27 mouse cellular contexts compared by ENCODE assay signal in genomic region chr1:119545671-119546070, GRCm38 (mm10). TPM values are rescaled to one million over a fixed set of nuclear protein-coding genes. Genes with fewer than 3 reads are reported as not detected.
DNase-seq lines count a peak whose midpoint lies in the region; ATAC-seq and TF ChIP-seq lines count a peak whose summit lies in the region.
"Had no signal": no experiment of that assay in that cellular context is flagged by ENCODE, and none has a peak within 500 bp of the region (broad histone marks: within the 10 kb centered on the region; RNA-seq: fewer than 3 reads in every experiment).

No protein-coding gene starts in this region.

- H3K4me1 ChIP-seq in heart, embryonic 10.5 days, result peaks cover 52% of the 10 kb centered on the region
- no peaks in the 10 kb centered on the region; the same call in 1 of the 2 replicates for H3K4me1 ChIP-seq in heart, adult 2 months (ENCODE audit: control insufficient read depth, insufficient read depth, low read length)
- 0 out of 2 replicates have a peak, but pooled peaks cover 7% of the 10 kb centered on the region for H3K4me1 ChIP-seq in lung, embryonic 14.5 days (ENCODE audit: insufficient read depth)
- H3K4me1 ChIP-seq in lung, postnatal 0 days (ENCODE audit: insufficient read depth, low read depth, low read length), result no peaks in the 10 kb centered on the region
- H3K4me1 ChIP-seq in megakaryocyte, embryonic 14.5 days, result peaks cover 6% of the 10 kb centered on the region
- no peaks in the 10 kb centered on the region for H3K4me1 ChIP-seq in limb, embryonic 11.5 days (ENCODE audit: control insufficient read depth, insufficient read depth, low read length)
- H3K4me1 ChIP-seq: embryonic facial prominence, embryonic 13.5 days; hindbrain, embryonic 12.5 days; hindbrain, embryonic 15.5 days had no signal

- peaks cover 32% of the 10 kb centered on the region for H3K36me3 ChIP-seq in heart, embryonic 10.5 days
- H3K36me3 ChIP-seq in heart, adult 2 months (ENCODE audit: control insufficient read depth, insufficient read depth, low read length), result no peaks in the 10 kb centered on the region
- peaks cover 22% of the 10 kb centered on the region for H3K36me3 ChIP-seq in lung, embryonic 14.5 days (ENCODE audit: insufficient read depth)
- no peaks in the 10 kb centered on the region for H3K36me3 ChIP-seq in lung, postnatal 0 days (ENCODE audit: insufficient read depth, low read length)
- no peaks in the 10 kb centered on the region for H3K36me3 ChIP-seq in megakaryocyte, embryonic 14.5 days (replicated peaks; ENCODE audit: low read length)
- H3K36me3 ChIP-seq in limb, embryonic 11.5 days (ENCODE audit: control insufficient read depth, insufficient read depth, low read length), result no peaks in the 10 kb centered on the region; the same call in 1 of the 2 replicates
- H3K36me3 ChIP-seq: embryonic facial prominence, embryonic 13.5 days; hindbrain, embryonic 12.5 days; hindbrain, embryonic 15.5 days had no signal

- H3K79me2 ChIP-seq in heart, adult 2 months (replicated peaks; ENCODE audit: control insufficient read depth, insufficient read depth, low read length), result no peaks in the 10 kb centered on the region

- no peak for TF ChIP-seq EP300 in heart, adult 2 months (IDR thresholded peaks at IDR 0.05; ENCODE audit: insufficient read depth, low read depth, low read length)
- TF ChIP-seq EP300 in lung, postnatal 0 days (IDR thresholded peaks at IDR 0.05), result no peak

- DNase-seq in heart, embryonic 10.5 days (ENCODE audit: low spot score), result peak; percentile 72
- no peak for DNase-seq in heart, adult 2 months
- no peak for DNase-seq in lung, embryonic 14.5 days
- DNase-seq in lung, postnatal 0 days (ENCODE audit: low spot score), result no peak
- peak; percentile 16 for DNase-seq in limb, embryonic 11.5 days (ENCODE audit: low spot score)
- no peak for DNase-seq in adrenal gland, adult (ENCODE audit: inconsistent age in 2 of 2, low spot score in 1 of 2)
- DNase-seq: adrenal gland, adult 8-10 months; adrenal gland, postnatal 25 days; cerebellum, adult 11-12 months; cerebellum, adult 8-10 months; cerebellum, postnatal 10 days; cerebellum, postnatal 36 days; embryo, embryonic 11 days; forebrain, postnatal 0 days; gastrocnemius, adult 2 months; gastrocnemius, postnatal 14 days; heart, adult 18-20 months had no signal

- ATAC-seq in lung, embryonic 14.5 days (ENCODE audit: insufficient read depth), result no peak
- no peak for ATAC-seq in lung, postnatal 0 days
- no peak for ATAC-seq in megakaryocyte, adult 5-6 weeks (ENCODE audit: poor library complexity, severe bottlenecking)
- ATAC-seq in limb, embryonic 11.5 days (ENCODE audit: insufficient number of reproducible peaks, low FRiP score, low TSS enrichment, low read depth), result no peak
- ATAC-seq: CD4-positive, CD25-positive, alpha-beta regulatory T cell, adult 4 months; forebrain, embryonic 14.5 days; forebrain, postnatal 0 days had no signal

- no peak overlapping the region for H3K4me2 ChIP-seq in lung, embryonic 14.5 days
- no peak overlapping the region for H3K4me2 ChIP-seq in lung, postnatal 0 days (replicated peaks; ENCODE audit: low read depth, low read length)
- H3K4me2 ChIP-seq in limb, embryonic 11.5 days (ENCODE audit: low read depth, severe bottlenecking), result no peak overlapping the region
- H3K4me2 ChIP-seq: embryonic facial prominence, embryonic 13.5 days; heart, embryonic 12.5 days; hindbrain, embryonic 12.5 days; hindbrain, embryonic 15.5 days had no signal

- H3K9me3 ChIP-seq in heart, embryonic 10.5 days, result no peaks in the 10 kb centered on the region
- no peaks in the 10 kb centered on the region for H3K9me3 ChIP-seq in lung, embryonic 14.5 days (ENCODE audit: low read depth, low read length)
- no peaks in the 10 kb centered on the region for H3K9me3 ChIP-seq in lung, postnatal 0 days (ENCODE audit: low read length)
- no peaks in the 10 kb centered on the region for H3K9me3 ChIP-seq in megakaryocyte, embryonic 14.5 days
- H3K9me3 ChIP-seq in limb, embryonic 11.5 days (ENCODE audit: control insufficient read depth, low read length), result no peaks in the 10 kb centered on the region
- H3K9me3 ChIP-seq: embryonic facial prominence, embryonic 10.5 days; embryonic facial prominence, embryonic 13.5 days; heart, embryonic 12.5 days; hindbrain, embryonic 12.5 days; hindbrain, embryonic 15.5 days had no signal

- no peak overlapping the region for H3K9ac ChIP-seq in heart, adult 2 months (ENCODE audit: low read depth, low read length)
- H3K9ac ChIP-seq in lung, embryonic 14.5 days, result no peak overlapping the region
- no peak overlapping the region for H3K9ac ChIP-seq in lung, postnatal 0 days (replicated peaks; ENCODE audit: low read depth)
- no peak overlapping the region for H3K9ac ChIP-seq in limb, embryonic 11.5 days (ENCODE audit: low read length)
- H3K9ac ChIP-seq: embryonic facial prominence, embryonic 13.5 days; forebrain, postnatal 0 days; heart, embryonic 12.5 days; hindbrain, embryonic 12.5 days; hindbrain, embryonic 15.5 days had no signal

- TF ChIP-seq POLR2A in heart, adult 2 months (IDR thresholded peaks at IDR 0.05; ENCODE audit: insufficient read depth, low read depth, low read length), result no peak

- H3K27ac ChIP-seq in heart, embryonic 10.5 days, result no peak overlapping the region
- no peak overlapping the region for H3K27ac ChIP-seq in heart, adult 2 months
- H3K27ac ChIP-seq in lung, embryonic 14.5 days (ENCODE audit: low read depth), result 0 out of 2 replicates have a peak overlapping the region, but pooled peaks have one; percentile 58
- H3K27ac ChIP-seq in lung, postnatal 0 days (ENCODE audit: low read length), result no peak overlapping the region
- no peak overlapping the region for H3K27ac ChIP-seq in limb, embryonic 11.5 days (replicated peaks; ENCODE audit: low read depth, low read length)
- H3K27ac ChIP-seq: embryonic facial prominence, embryonic 10.5 days; embryonic facial prominence, embryonic 13.5 days; gastrocnemius, adult 2 months; hindbrain, embryonic 12.5 days; hindbrain, embryonic 15.5 days had no signal

- 56% methylated on average over 4 of the region's 4 CpGs for WGBS in heart, embryonic 10.5 days
- WGBS in heart, adult 2 months, result 82% methylated on average over 4 of the region's 4 CpGs
- WGBS in lung, embryonic 14.5 days, result 82% methylated on average over 4 of the region's 4 CpGs
- 89% methylated on average over 4 of the region's 4 CpGs for WGBS in lung, postnatal 0 days
- 88% methylated on average over 4 of the region's 4 CpGs for WGBS in limb, embryonic 11.5 days

- H3K27me3 ChIP-seq in heart, embryonic 10.5 days (ENCODE audit: insufficient read depth, poor library complexity, severe bottlenecking), result no peaks in the 10 kb centered on the region
- no peaks in the 10 kb centered on the region for H3K27me3 ChIP-seq in heart, adult 2 months (ENCODE audit: control insufficient read depth, insufficient read depth, low read length)
- no peaks in the 10 kb centered on the region for H3K27me3 ChIP-seq in lung, embryonic 14.5 days (ENCODE audit: insufficient read depth, low read length)
- no peaks in the 10 kb centered on the region for H3K27me3 ChIP-seq in lung, postnatal 0 days (replicated peaks; ENCODE audit: insufficient read depth, low read length)
- H3K27me3 ChIP-seq in megakaryocyte, embryonic 14.5 days (replicated peaks), result peaks cover 26% of the 10 kb centered on the region
- no peaks in the 10 kb centered on the region for H3K27me3 ChIP-seq in limb, embryonic 11.5 days (ENCODE audit: control insufficient read depth, insufficient read depth, low read length)
- H3K27me3 ChIP-seq: embryonic facial prominence, embryonic 13.5 days; heart, embryonic 12.5 days; hindbrain, embryonic 12.5 days; hindbrain, embryonic 15.5 days had no signal

- TF ChIP-seq CTCF in heart, adult 2 months (IDR thresholded peaks at IDR 0.05), result no peak
- TF ChIP-seq CTCF in lung, embryonic 14.5 days (IDR thresholded peaks at IDR 0.05; ENCODE audit: low read depth), result no peak
- no peak for TF ChIP-seq CTCF in lung, postnatal 0 days (IDR thresholded peaks at IDR 0.05)

- H3K4me3 ChIP-seq in heart, embryonic 10.5 days, result no peak overlapping the region
- H3K4me3 ChIP-seq in heart, adult 2 months, result no peak overlapping the region
- H3K4me3 ChIP-seq in lung, embryonic 14.5 days (ENCODE audit: low read depth, low read length), result no peak overlapping the region
- H3K4me3 ChIP-seq in lung, postnatal 0 days (ENCODE audit: low read depth, low read length), result no peak overlapping the region
- peak overlapping the region; percentile 3 for H3K4me3 ChIP-seq in megakaryocyte, embryonic 14.5 days (replicated peaks)
- H3K4me3 ChIP-seq in limb, embryonic 11.5 days (ENCODE audit: low read depth, low read length), result no peak overlapping the region
- H3K4me3 ChIP-seq: embryonic facial prominence, embryonic 10.5 days; embryonic facial prominence, embryonic 13.5 days; erythroblast, embryonic 14.5 days; gastrocnemius, adult 2 months; heart, embryonic 12.5 days; hindbrain, embryonic 12.5 days; hindbrain, embryonic 15.5 days had no signal

- intact Hi-C loops in heart, adult 2 months (cut with DNase I), result loop anchor here (5.0 kb wide), 1 partner anchor 458 kb away; no protein-coding TSS in a partner anchor

RNA-seq across cellular contexts. Expression of gene Tmem185b, which starts 19.7 kb away (rescaled TPM):
- 22.3 and 24.8 TPM in 2 replicates for polyA plus RNA-seq in heart, embryonic 10.5 days (2016; fragmentation: Nextera tagmentation; extraction: Ambion mirVana)
- total RNA-seq in heart, adult 2 months (2021), result 10 to 100 TPM; 14.8 to 15.8 TPM
- polyA plus RNA-seq in heart, adult 2 months (2012; rRNA removed), result 14.2 and 15.1 TPM in 2 replicates
- polyA plus RNA-seq in lung, embryonic 14.5 days (2014; fragmentation: Nextera tagmentation; extraction: Ambion mirVana), result 32.4 and 33.2 TPM in 2 replicates
- 23.1 and 25.8 TPM in 2 replicates for polyA plus RNA-seq in lung, postnatal 0 days (2015; fragmentation: Nextera tagmentation; extraction: Ambion mirVana)
- polyA plus RNA-seq in megakaryocyte, embryonic 14.5 days (2012; ENCODE audit: insufficient read depth, low replicate concordance), result 16.4 and 19.8 TPM in 2 replicates
- 24.9 and 25.0 TPM in 2 replicates for total RNA-seq in megakaryocyte, adult 5-6 weeks (2015)
- 14.6 and 19.3 TPM in 2 replicates for total RNA-seq in megakaryocyte, adult 5-6 weeks (2017)
- polyA plus RNA-seq in limb, embryonic 11.5 days (2014; fragmentation: Nextera tagmentation; extraction: Ambion mirVana), result 21.1 and 24.2 TPM in 2 replicates

RNA-seq across cellular contexts. Expression of gene Ralb, which starts 41.1 kb away (rescaled TPM):
- 176 and 192 TPM in 2 replicates for polyA plus RNA-seq in heart, embryonic 10.5 days (2016; fragmentation: Nextera tagmentation; extraction: Ambion mirVana)
- 10 to 100 TPM; 26.9 to 30.1 TPM for total RNA-seq in heart, adult 2 months (2021)
- 23.1 and 29.1 TPM in 2 replicates for polyA plus RNA-seq in heart, adult 2 months (2012; rRNA removed)
- 219 and 221 TPM in 2 replicates for polyA plus RNA-seq in lung, embryonic 14.5 days (2014; fragmentation: Nextera tagmentation; extraction: Ambion mirVana)
- 151 and 177 TPM in 2 replicates for polyA plus RNA-seq in lung, postnatal 0 days (2015; fragmentation: Nextera tagmentation; extraction: Ambion mirVana)
- 14.6 and 45.9 TPM in 2 replicates for polyA plus RNA-seq in megakaryocyte, embryonic 14.5 days (2012; ENCODE audit: insufficient read depth, low replicate concordance)
- 33.8 and 33.9 TPM in 2 replicates for total RNA-seq in megakaryocyte, adult 5-6 weeks (2015)
- total RNA-seq in megakaryocyte, adult 5-6 weeks (2017), result 67.8 and 72.4 TPM in 2 replicates
- 85.5 and 91.0 TPM in 2 replicates for polyA plus RNA-seq in limb, embryonic 11.5 days (2014; fragmentation: Nextera tagmentation; extraction: Ambion mirVana)

Comparison
In these comparisons a context has a peak if more than half of its experiments do, and no peak if none do; other contexts are left out.
1. DNase-seq: peak in heart, embryonic 10.5 days (single experiment) and limb, embryonic 11.5 days (single experiment); none in heart, adult 2 months (0 of 2), lung, embryonic 14.5 days (single experiment), lung, postnatal 0 days (single experiment) and adrenal gland, adult (0 of 2).